Mouse (Mus musculus) heart, embryonic 10.5 days (tissue): Measurements from ENCODE around the gene Vps52. TPM values are rescaled to one million over a fixed set of nuclear protein-coding genes. Genes with fewer than 3 reads are reported as not detected.
"Not testable (repeated sequence)": the region's sequence is repeated elsewhere in the genome, so short reads cannot be mapped to it uniquely, and the experiment has no call there.

ENCODE experiments used
- DNase-seq: peaks from one replicate; pipeline ENCODE4 v3.0.0-alpha.2; 2017; ENCODE audit warnings: low spot score
- H3K27ac ChIP-seq: fragments of 300-500 bp; sonication (generic); 2 replicates; pipeline ENCODE4 v1.5.1; 2016; ENCODE audit warnings: mild to moderate bottlenecking
- H3K27me3 ChIP-seq: fragments of 300-500 bp; sonication (generic); 2 replicates; pipeline ENCODE4 v1.6.1; 2016; ENCODE audit warnings: mild to moderate bottlenecking; ENCODE audit not compliant: poor library complexity, insufficient read depth, severe bottlenecking
- H3K36me3 ChIP-seq: fragments of 300-500 bp; sonication (generic); 2 replicates; pipeline ENCODE4 v1.6.1; 2016; ENCODE audit warnings: mild to moderate bottlenecking, moderate library complexity
- H3K4me1 ChIP-seq: fragments of 300-500 bp; sonication (generic); 2 replicates; pipeline ENCODE4 v1.6.1; 2016; ENCODE audit warnings: mild to moderate bottlenecking
- H3K4me3 ChIP-seq: fragments of 300-500 bp; sonication (generic); 2 replicates; pipeline ENCODE4 v1.5.1; 2016; ENCODE audit warnings: mild to moderate bottlenecking, moderate library complexity
- H3K9me3 ChIP-seq: fragments of 300-500 bp; sonication (generic); 2 replicates; pipeline ENCODE4 v1.6.1; 2016; ENCODE audit warnings: mild to moderate bottlenecking, moderate library complexity
- WGBS: fragments of 180-500 bp; shearing (Covaris S2); methylation state at CpG from one replicate; pipeline ENCODE4 v1.1.7; 2016; 5-methylcytosine and 5-hydroxymethylcytosine counted together
- polyA plus RNA-seq: library from polyadenylated mRNA; unstranded; fragments of >200 nt; fragmentation: Nextera tagmentation; extraction: Ambion mirVana; gene quantifications from 2 replicates; pipeline ENCODE4 v1.2.1, GENCODE M21; 2016

Vps52 gene
- polyA plus RNA-seq, 1 experiment from 2014 or later: 47.1 TPM

- no peaks in the 10 kb centered on the region for H3K27me3 ChIP-seq
- no peaks in the 10 kb centered on the region for H3K4me1 ChIP-seq
- WGBS: 72% methylated on average over 4 of the region's 4 CpGs
- H3K4me3 ChIP-seq: no peak overlapping the region
- no peaks in the 10 kb centered on the region for H3K9me3 ChIP-seq
- DNase-seq: no peak
- no peak overlapping the region for H3K27ac ChIP-seq
- peaks cover 23% of the 10 kb centered on the region; the same call in 1 of the 2 replicates for H3K36me3 ChIP-seq
Measured at GRCm38 (mm10) chr17:33969394-33969793, 13.8 kb downstream of the Vps52 start.

DNA sequence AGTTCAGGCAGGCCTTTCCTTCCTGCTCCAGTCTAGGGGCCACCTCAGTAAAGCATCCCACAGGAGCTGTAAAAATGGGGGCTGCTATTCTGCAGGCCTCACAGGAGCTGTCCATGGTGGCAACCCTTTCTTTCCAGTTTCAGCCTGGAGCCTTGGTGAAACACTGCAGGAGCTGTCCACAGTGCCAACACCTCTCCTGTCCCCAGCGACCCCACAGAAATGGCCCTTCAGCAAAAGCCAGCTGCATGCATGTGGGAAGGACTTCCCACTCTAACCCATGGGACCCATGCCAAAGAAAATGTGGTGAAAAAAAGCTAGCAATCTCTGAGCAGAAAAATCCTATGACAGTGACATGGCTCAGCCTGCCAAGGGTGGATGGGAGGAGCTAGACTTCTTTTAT is 17.1 kb downstream of the Vps52 start:
- Histone ChIP-seq H3K4me1 (peaks cover 2% of the 10 kb centered on the region), H3K36me3 (no peaks in the 10 kb centered on the region), H3K27me3 (peaks cover 23% of the 10 kb centered on the region), H3K27ac (no peak overlapping the region), H3K9me3 (no peaks in the 10 kb centered on the region), H3K4me3 (no peak overlapping the region)
- whole genome bisulfite sequencing: 18% methylated on average over 1 of the region's 1 CpGs
- DNase-seq: peak; percentile 87

DNA sequence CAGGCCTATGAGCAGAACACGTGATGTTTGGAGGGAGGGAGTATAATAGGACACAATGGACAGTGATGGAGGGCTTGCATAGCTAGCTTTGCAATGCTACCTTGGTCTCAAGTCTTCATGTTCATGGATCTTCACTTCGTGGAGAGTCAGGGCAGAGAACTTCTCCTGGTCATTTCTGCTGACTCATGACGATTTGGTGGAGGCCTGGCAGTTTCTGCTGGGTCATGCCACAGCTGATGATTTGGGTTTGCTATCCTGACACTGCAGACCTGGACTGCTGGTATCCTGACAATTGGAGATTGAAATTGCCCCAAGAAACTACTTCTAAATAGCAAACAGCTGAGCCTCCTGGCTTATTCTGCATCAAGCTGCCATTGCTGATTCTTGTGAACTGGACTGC is 18.0 kb downstream of the Vps52 start:
- H3K36me3 ChIP-seq: no peaks in the 10 kb centered on the region
- DNase-seq: no peak
- H3K9me3 ChIP-seq: no peaks in the 10 kb centered on the region
- H3K27me3 ChIP-seq: peaks cover 32% of the 10 kb centered on the region
- peaks cover 10% of the 10 kb centered on the region for H3K4me1 ChIP-seq
- H3K4me3 ChIP-seq: no peak overlapping the region
- no peak overlapping the region for H3K27ac ChIP-seq
- whole genome bisulfite sequencing: 56% methylated on average over 3 of the region's 3 CpGs

DNA sequence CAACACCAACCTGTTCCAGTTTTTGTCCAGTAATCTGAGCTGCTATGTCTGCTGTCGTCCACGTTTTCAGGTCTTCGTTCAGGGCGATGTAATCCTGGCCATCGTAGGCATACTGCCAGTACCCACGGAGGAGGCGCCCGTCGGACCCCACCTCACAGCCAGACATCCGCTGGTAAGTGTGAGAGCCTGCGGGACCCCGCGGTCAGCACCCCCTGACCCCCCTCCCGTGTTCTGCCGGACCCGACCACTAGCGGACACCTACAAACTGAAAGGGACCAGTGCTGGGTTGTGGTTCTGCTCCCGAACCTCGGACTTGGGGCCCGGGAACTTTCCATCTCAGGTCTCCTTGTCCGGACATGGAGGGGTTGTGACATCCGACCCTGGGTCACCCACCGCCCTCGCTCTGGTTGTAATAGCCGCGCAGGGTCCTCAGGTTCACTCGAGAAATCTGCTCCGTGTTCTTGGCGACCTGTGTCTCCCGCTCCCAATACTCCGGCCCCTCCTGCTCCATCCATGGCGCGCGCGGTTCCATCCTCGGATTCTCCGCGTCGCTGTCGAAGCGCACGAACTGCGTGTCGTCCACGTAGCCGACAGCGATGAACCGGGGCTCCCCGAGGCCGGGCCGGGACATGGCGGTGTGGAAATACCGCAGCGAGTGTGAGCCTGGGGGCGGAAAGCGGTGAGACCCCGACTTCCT is 22.4 kb downstream of the Vps52 start:
- Histone ChIP-seq H3K9me3 (no peaks in the 10 kb centered on the region), H3K36me3 (no peaks in the 10 kb centered on the region), H3K27me3 (peaks cover 54% of the 10 kb centered on the region), H3K4me1 (peaks cover 27% of the 10 kb centered on the region), H3K4me3 (peak overlapping the region; percentile 55), H3K27ac (0 out of 2 replicates have a peak overlapping the region, but pooled peaks have one; percentile 57)
- DNase-seq: no peak
- WGBS: 2% methylated on average over 57 of the region's 57 CpGs

- peak; percentile 90 for DNase-seq
- H3K27me3 ChIP-seq: peaks cover 54% of the 10 kb centered on the region
- no peaks in the 10 kb centered on the region for H3K9me3 ChIP-seq
- H3K4me1 ChIP-seq: peaks cover 27% of the 10 kb centered on the region
- WGBS: under 1% methylated on average over 17 of the region's 17 CpGs
- 0 out of 2 replicates have a peak overlapping the region, but pooled peaks have one; percentile 57 for H3K27ac ChIP-seq
- no peaks in the 10 kb centered on the region for H3K36me3 ChIP-seq
- peak overlapping the region; percentile 55 for H3K4me3 ChIP-seq
Measured at GRCm38 (mm10) chr17:33978631-33979031, 23.0 kb downstream of the Vps52 start.

DNA sequence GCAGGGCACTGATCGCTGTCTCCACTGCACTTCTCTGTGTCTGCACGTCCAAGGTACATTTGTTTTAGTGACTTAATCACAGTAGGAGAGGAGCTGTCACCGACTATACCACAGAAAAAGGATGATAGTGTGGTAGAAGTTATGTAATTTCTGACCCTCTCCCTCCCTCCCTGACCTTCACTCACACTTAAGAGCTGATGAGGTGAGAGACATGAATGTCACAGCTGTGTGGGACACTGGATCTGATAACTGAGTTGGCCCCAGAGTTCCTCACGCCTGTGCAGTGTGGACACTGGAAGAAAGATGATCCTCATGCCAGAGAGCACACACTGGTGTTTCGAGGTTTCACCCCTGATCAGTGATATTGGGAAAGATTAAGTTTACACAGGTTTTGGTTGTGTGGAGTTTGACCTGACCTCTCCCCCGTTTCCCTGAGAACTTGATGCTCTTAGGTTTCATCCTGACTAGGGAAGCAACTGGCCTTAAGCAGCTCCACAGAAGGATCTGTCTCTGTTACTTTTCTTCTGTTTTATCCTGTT is 24.0 kb downstream of the Vps52 start:
- peaks cover 27% of the 10 kb centered on the region for H3K4me1 ChIP-seq
- no peak overlapping the region for H3K27ac ChIP-seq
- no peaks in the 10 kb centered on the region for H3K36me3 ChIP-seq
- peaks cover 54% of the 10 kb centered on the region for H3K27me3 ChIP-seq
- WGBS: 64% methylated on average over 6 of the region's 6 CpGs
- no peak for DNase-seq
- no peaks in the 10 kb centered on the region for H3K9me3 ChIP-seq
- H3K4me3 ChIP-seq: no peak overlapping the region

DNA sequence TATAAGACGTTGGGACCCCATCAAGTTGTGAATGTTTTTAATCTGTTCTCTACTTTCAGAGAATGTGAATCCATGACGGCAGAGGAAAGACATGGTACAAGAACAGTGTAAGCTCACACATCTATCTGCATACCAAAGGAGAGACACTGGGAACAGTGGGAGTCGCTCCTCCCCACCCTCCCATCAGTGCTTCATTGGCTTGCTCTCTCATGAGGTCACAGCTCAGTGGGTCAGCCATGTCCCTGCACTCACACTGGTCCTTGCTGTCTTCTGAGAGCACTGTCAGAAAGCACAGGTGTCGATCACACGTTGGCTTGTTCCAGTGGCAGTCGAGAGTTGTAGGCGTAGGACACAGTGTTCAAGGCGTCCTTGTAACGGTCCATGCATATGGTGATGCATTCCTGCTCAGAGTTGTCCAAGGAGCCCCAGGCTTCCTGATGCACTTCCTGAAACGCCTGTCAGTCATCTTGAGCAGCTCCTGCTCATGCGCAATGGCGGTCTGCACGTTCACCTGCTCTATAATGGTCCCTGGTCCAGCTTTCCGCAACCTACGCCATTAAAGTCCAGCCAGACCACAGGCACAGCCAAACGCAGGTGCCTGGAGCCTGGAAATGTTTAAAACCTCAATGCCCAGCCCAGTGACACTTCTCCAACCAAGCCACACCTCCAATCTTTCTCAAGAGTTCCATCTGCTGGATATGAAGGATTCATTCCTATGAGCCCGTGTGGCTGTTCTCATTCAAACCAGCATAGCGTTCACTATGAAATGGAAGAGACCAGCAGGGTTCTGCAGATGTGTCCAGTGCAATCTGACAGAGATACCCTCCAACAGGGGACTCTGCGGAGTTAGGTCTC is 24.8 kb downstream of the Vps52 start:
- 76% methylated on average over 19 of the region's 19 CpGs for WGBS
- Histone ChIP-seq H3K27ac (peak overlapping the region; percentile 47; the same call in 1 of the 2 replicates), H3K4me1 (peaks cover 27% of the 10 kb centered on the region), H3K27me3 (peaks cover 52% of the 10 kb centered on the region), H3K36me3 (no peaks in the 10 kb centered on the region), H3K9me3 (no peaks in the 10 kb centered on the region), H3K4me3 (no peak overlapping the region)
- no peak for DNase-seq

- H3K27ac ChIP-seq: peak overlapping the region; percentile 80; the same call in 1 of the 2 replicates
- H3K9me3 ChIP-seq, H3K36me3 ChIP-seq: not testable (repeated sequence)
- peak; percentile 97 for DNase-seq
- 1% methylated on average over 27 of the region's 27 CpGs for WGBS
- peaks cover 27% of the 10 kb centered on the region for H3K4me1 ChIP-seq
- peak overlapping the region; percentile 63 for H3K4me3 ChIP-seq
- peaks cover 44% of the 10 kb centered on the region for H3K27me3 ChIP-seq
Measured at GRCm38 (mm10) chr17:33981192-33981909, 25.7 kb downstream of the Vps52 start.

- H3K36me3 ChIP-seq, H3K4me3 ChIP-seq, H3K9me3 ChIP-seq, DNase-seq, H3K27ac ChIP-seq: not testable (repeated sequence)
- WGBS: 12% methylated on average over 8 of the region's 8 CpGs
- peaks cover 36% of the 10 kb centered on the region for H3K27me3 ChIP-seq
- peaks cover 27% of the 10 kb centered on the region for H3K4me1 ChIP-seq
Measured at GRCm38 (mm10) chr17:33982136-33982535, 26.5 kb downstream of the Vps52 start.

DNA sequence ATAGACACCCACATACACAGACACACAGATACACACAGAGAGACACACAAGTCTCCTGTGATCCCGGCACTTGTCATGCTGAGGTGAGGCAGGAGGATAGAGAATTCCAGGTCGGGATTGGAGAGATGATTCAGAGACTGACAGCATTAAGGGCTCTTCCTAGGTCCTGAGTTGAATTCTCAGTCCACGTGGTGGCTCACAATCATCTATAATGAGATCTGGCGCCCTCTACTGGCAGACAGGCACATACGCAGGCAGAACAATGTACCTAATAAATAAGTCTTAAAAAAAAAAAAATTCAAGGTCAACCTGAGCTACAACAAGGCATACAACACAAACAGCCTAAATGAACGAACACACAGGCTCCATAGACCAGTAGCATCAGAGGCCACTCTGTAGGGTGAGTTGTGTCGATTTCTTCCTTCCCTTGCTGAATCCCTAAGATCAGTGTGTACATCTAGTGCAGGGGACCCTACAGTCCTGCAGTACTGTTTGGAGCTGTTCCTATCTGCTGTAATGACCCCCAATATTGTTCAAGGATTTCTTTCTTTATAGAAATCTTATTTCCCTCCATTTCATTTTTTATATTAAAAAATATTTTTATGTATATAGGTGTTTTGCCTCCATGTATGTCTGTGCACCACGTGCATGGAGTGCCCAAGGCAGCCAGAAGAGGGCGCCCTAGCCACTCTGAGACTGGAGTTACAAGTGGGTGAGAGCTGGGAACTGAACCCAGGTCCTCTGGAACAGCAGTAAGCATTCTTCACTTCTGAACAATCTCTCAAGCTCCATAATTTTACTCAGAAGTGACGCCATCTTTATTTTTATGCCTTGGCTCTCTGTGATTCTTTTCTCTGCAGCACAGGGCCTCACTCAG is 36.4 kb downstream of the Vps52 start:
- 31% methylated on average over 10 of the region's 10 CpGs for WGBS
- no peaks in the 10 kb centered on the region for H3K4me1 ChIP-seq
- no peak for DNase-seq

GRCm38 (mm10) chr17:33994959-33995358 is 39.3 kb downstream of the Vps52 start:
- H3K4me3 ChIP-seq: no peak overlapping the region
- 82% methylated on average over 8 of the region's 8 CpGs for WGBS
- H3K36me3 ChIP-seq: no peaks in the 10 kb centered on the region
- peaks cover 5% of the 10 kb centered on the region for H3K4me1 ChIP-seq
- H3K27me3 ChIP-seq: peaks cover 36% of the 10 kb centered on the region
- H3K27ac ChIP-seq: no peak overlapping the region
- H3K9me3 ChIP-seq: no peaks in the 10 kb centered on the region
- DNase-seq: no peak

More for the DNA sequence above, 36.4 kb downstream of the Vps52 start:
- Histone ChIP-seq H3K27ac (no peak overlapping the region), H3K36me3 (no peaks in the 10 kb centered on the region), H3K9me3 (no peaks in the 10 kb centered on the region), H3K4me3 (no peak overlapping the region), H3K27me3 (peaks cover 8% of the 10 kb centered on the region; the same call in 1 of the 2 replicates)

GRCm38 (mm10) chr17:33995651-33996050 is 40.0 kb downstream of the Vps52 start:
- Histone ChIP-seq H3K4me1 (peaks cover 11% of the 10 kb centered on the region), H3K9me3 (no peaks in the 10 kb centered on the region), H3K36me3 (no peaks in the 10 kb centered on the region), H3K27me3 (peaks cover 43% of the 10 kb centered on the region), H3K27ac (no peak overlapping the region), H3K4me3 (no peak overlapping the region)
- 37% methylated on average over 3 of the region's 3 CpGs for WGBS
- no peak for DNase-seq
